Mouse (Mus musculus): Measurements from ENCODE around the gene 1700017D01Rik. TPM values are rescaled to one million over a fixed set of nuclear protein-coding genes. Genes with fewer than 3 reads are reported as not detected.
A peak's percentile ranks its signal among the peaks of the same experiment; 100 is the strongest.
"Not testable (repeated sequence)": the region's sequence is repeated elsewhere in the genome, so short reads cannot be mapped to it uniquely, and the experiment has no call there.

Gene 1700017D01Rik
- polyA plus RNA-seq, 1 experiment from 2014 or later = not detected

GRCm38 (mm10) chr19:11101880-11102279, 28.8 kb downstream of the 1700017D01Rik start:
- H3K9ac ChIP-seq (ENCODE audit: low read depth, low read length) = no peak overlapping the region
- no peak overlapping the region for H3K4me2 ChIP-seq (ENCODE audit: low read length)
- H3K27ac ChIP-seq (ENCODE audit: low read depth, low read length) = no peak overlapping the region
- H3K27me3 ChIP-seq (replicated peaks; ENCODE audit: control insufficient read depth, insufficient read depth, low read length) = no peaks in the 10 kb centered on the region
- H3K36me3 ChIP-seq (ENCODE audit: control insufficient read depth, insufficient read depth, low read length) = no peaks in the 10 kb centered on the region
- no peaks in the 10 kb centered on the region for H3K9me3 ChIP-seq (ENCODE audit: control insufficient read depth, low read length)
- ATAC-seq = no peak
- H3K4me1 ChIP-seq (ENCODE audit: control insufficient read depth, insufficient read depth, low read depth, low read length) = no peaks in the 10 kb centered on the region
- no peak overlapping the region for H3K4me3 ChIP-seq (ENCODE audit: low read length)
- WGBS = 77% methylated on average over 1 of the region's 1 CpGs

- peaks cover 3% of the 10 kb centered on the region for H3K27me3 ChIP-seq (replicated peaks; ENCODE audit: control insufficient read depth, insufficient read depth, low read length)
- ATAC-seq = no peak
- no peaks in the 10 kb centered on the region for H3K4me1 ChIP-seq (ENCODE audit: control insufficient read depth, insufficient read depth, low read depth, low read length)
- H3K27ac ChIP-seq (ENCODE audit: low read depth, low read length) = no peak overlapping the region
- H3K9ac ChIP-seq (ENCODE audit: low read depth, low read length) = no peak overlapping the region
- 83% methylated on average over 3 of the region's 3 CpGs for WGBS
- H3K4me2 ChIP-seq (ENCODE audit: low read length) = no peak overlapping the region
- no peaks in the 10 kb centered on the region for H3K9me3 ChIP-seq (ENCODE audit: control insufficient read depth, low read length)
- H3K4me3 ChIP-seq (ENCODE audit: low read length) = no peak overlapping the region
- no peaks in the 10 kb centered on the region for H3K36me3 ChIP-seq (ENCODE audit: control insufficient read depth, insufficient read depth, low read length)
Measured at GRCm38 (mm10) chr19:11098401-11098800, 32.3 kb downstream of the 1700017D01Rik start.

GRCm38 (mm10) chr19:11092131-11092530, 38.5 kb downstream of the 1700017D01Rik start:
- not testable (repeated sequence) for H3K27me3 ChIP-seq (replicated peaks; ENCODE audit: control insufficient read depth, insufficient read depth, low read length); ATAC-seq; H3K27ac ChIP-seq (ENCODE audit: low read depth, low read length); H3K4me1 ChIP-seq (ENCODE audit: control insufficient read depth, insufficient read depth, low read depth, low read length); H3K36me3 ChIP-seq (ENCODE audit: control insufficient read depth, insufficient read depth, low read length); H3K9me3 ChIP-seq (ENCODE audit: control insufficient read depth, low read length)
- Histone ChIP-seq H3K4me3 (ENCODE audit: low read length) (peak overlapping the region; percentile 46), H3K4me2 (ENCODE audit: low read length) (peak overlapping the region; percentile 82), H3K9ac (ENCODE audit: low read depth, low read length) (peak overlapping the region; percentile 56)
- 3% methylated on average over 50 of the region's 50 CpGs for WGBS

GRCm38 (mm10) chr19:11080934-11081333, 49.7 kb downstream of the 1700017D01Rik start, which contains the start of gene Ms4a8a:
TSS of gene Ms4a8a (minus strand) at chr19:11081102.
- 89% methylated on average over 4 of the region's 4 CpGs for WGBS
- Histone ChIP-seq H3K4me1 (ENCODE audit: control insufficient read depth, insufficient read depth, low read depth, low read length) (no peaks in the 10 kb centered on the region), H3K27ac (ENCODE audit: low read depth, low read length) (no peak within 1 kb of the TSS), H3K36me3 (ENCODE audit: control insufficient read depth, insufficient read depth, low read length) (no peaks in the 10 kb centered on the region), H3K4me3 (ENCODE audit: low read length) (no peak within 1 kb of the TSS), H3K9ac (ENCODE audit: low read depth, low read length) (no peak within 1 kb of the TSS), H3K9me3 (ENCODE audit: control insufficient read depth, low read length) (no peaks in the 10 kb centered on the region), H3K4me2 (ENCODE audit: low read length) (no peak within 1 kb of the TSS), H3K27me3 (replicated peaks; ENCODE audit: control insufficient read depth, insufficient read depth, low read length) (no peaks in the 10 kb centered on the region)
- no peak for ATAC-seq

- H3K4me2 ChIP-seq (ENCODE audit: low read length) = no peak overlapping the region
- H3K27ac ChIP-seq (ENCODE audit: low read depth, low read length) = no peak overlapping the region
- no peaks in the 10 kb centered on the region for H3K4me1 ChIP-seq (ENCODE audit: control insufficient read depth, insufficient read depth, low read depth, low read length)
- no peaks in the 10 kb centered on the region for H3K27me3 ChIP-seq (replicated peaks; ENCODE audit: control insufficient read depth, insufficient read depth, low read length)
- H3K4me3 ChIP-seq (ENCODE audit: low read length) = no peak overlapping the region
- 87% methylated on average over 3 of the region's 3 CpGs for WGBS
- 0 out of 2 replicates have a peak, but pooled peaks cover 3% of the 10 kb centered on the region for H3K9me3 ChIP-seq (ENCODE audit: control insufficient read depth, low read length)
- no peak for ATAC-seq
- no peaks in the 10 kb centered on the region for H3K36me3 ChIP-seq (ENCODE audit: control insufficient read depth, insufficient read depth, low read length)
- no peak overlapping the region for H3K9ac ChIP-seq (ENCODE audit: low read depth, low read length)
Measured at GRCm38 (mm10) chr19:11070364-11070763, 60.3 kb downstream of the 1700017D01Rik start.

- H3K27ac ChIP-seq (ENCODE audit: low read depth, low read length) = no peak overlapping the region
- 0 out of 2 replicates have a peak, but pooled peaks cover 4% of the 10 kb centered on the region for H3K9me3 ChIP-seq (ENCODE audit: control insufficient read depth, low read length)
- no peak overlapping the region for H3K9ac ChIP-seq (ENCODE audit: low read depth, low read length)
- WGBS = 87% methylated on average over 2 of the region's 2 CpGs
- no peaks in the 10 kb centered on the region for H3K36me3 ChIP-seq (ENCODE audit: control insufficient read depth, insufficient read depth, low read length)
- no peaks in the 10 kb centered on the region for H3K4me1 ChIP-seq (ENCODE audit: control insufficient read depth, insufficient read depth, low read depth, low read length)
- H3K27me3 ChIP-seq (replicated peaks; ENCODE audit: control insufficient read depth, insufficient read depth, low read length) = no peaks in the 10 kb centered on the region
- H3K4me2 ChIP-seq (ENCODE audit: low read length) = no peak overlapping the region
- no peak overlapping the region for H3K4me3 ChIP-seq (ENCODE audit: low read length)
- no peak for ATAC-seq
Measured at GRCm38 (mm10) chr19:11065202-11065875, 65.3 kb downstream of the 1700017D01Rik start.

GRCm38 (mm10) chr19:11060900-11061299, 69.8 kb downstream of the 1700017D01Rik start:
- Histone ChIP-seq H3K4me1 (ENCODE audit: control insufficient read depth, insufficient read depth, low read depth, low read length) (no peaks in the 10 kb centered on the region), H3K27me3 (replicated peaks; ENCODE audit: control insufficient read depth, insufficient read depth, low read length) (no peaks in the 10 kb centered on the region), H3K9me3 (ENCODE audit: control insufficient read depth, low read length) (0 out of 2 replicates have a peak, but pooled peaks cover 2% of the 10 kb centered on the region), H3K36me3 (ENCODE audit: control insufficient read depth, insufficient read depth, low read length) (no peaks in the 10 kb centered on the region), H3K4me3 (ENCODE audit: low read length) (no peak overlapping the region), H3K27ac (ENCODE audit: low read depth, low read length) (no peak overlapping the region), H3K4me2 (ENCODE audit: low read length) (no peak overlapping the region), H3K9ac (ENCODE audit: low read depth, low read length) (no peak overlapping the region)
- WGBS = 91% methylated on average over 1 of the region's 1 CpGs
- no peak for ATAC-seq

GRCm38 (mm10) chr19:11059967-11060366, 70.7 kb downstream of the 1700017D01Rik start:
- ATAC-seq = no peak
- no peaks in the 10 kb centered on the region for H3K4me1 ChIP-seq (ENCODE audit: control insufficient read depth, insufficient read depth, low read depth, low read length)
- H3K27me3 ChIP-seq (replicated peaks; ENCODE audit: control insufficient read depth, insufficient read depth, low read length) = no peaks in the 10 kb centered on the region
- no peaks in the 10 kb centered on the region for H3K36me3 ChIP-seq (ENCODE audit: control insufficient read depth, insufficient read depth, low read length)
- no peak overlapping the region for H3K4me3 ChIP-seq (ENCODE audit: low read length)
- H3K27ac ChIP-seq (ENCODE audit: low read depth, low read length) = no peak overlapping the region
- H3K4me2 ChIP-seq (ENCODE audit: low read length) = no peak overlapping the region
- no peaks in the 10 kb centered on the region for H3K9me3 ChIP-seq (ENCODE audit: control insufficient read depth, low read length)
- no peak overlapping the region for H3K9ac ChIP-seq (ENCODE audit: low read depth, low read length)

- H3K4me1 ChIP-seq (ENCODE audit: control insufficient read depth, insufficient read depth, low read depth, low read length); H3K27ac ChIP-seq (ENCODE audit: low read depth, low read length); H3K4me2 ChIP-seq (ENCODE audit: low read length); H3K4me3 ChIP-seq (ENCODE audit: low read length); H3K9ac ChIP-seq (ENCODE audit: low read depth, low read length); ATAC-seq; H3K36me3 ChIP-seq (ENCODE audit: control insufficient read depth, insufficient read depth, low read length); H3K9me3 ChIP-seq (ENCODE audit: control insufficient read depth, low read length); H3K27me3 ChIP-seq (replicated peaks; ENCODE audit: control insufficient read depth, insufficient read depth, low read length): not testable (repeated sequence)
- 94% methylated on average over 1 of the region's 1 CpGs for WGBS
Measured at GRCm38 (mm10) chr19:11055700-11056099, 75.0 kb downstream of the 1700017D01Rik start.

Measured in hindbrain, embryonic 16.5 days (tissue).